Mouse (Mus musculus) testis, postnatal 14 days (tissue): ENCODE measurements around the gene Aldh1l1.

Experiments used
- DNase-seq: peaks from one replicate; pipeline ENCODE4 v3.0.0; 2021; ENCODE audit warnings: low spot score

Aldh1l1 gene

GRCm38 (mm10) chr6:90507443-90507842 is 21.2 kb downstream of the Aldh1l1 start:
- no peak for DNase-seq

DNA sequence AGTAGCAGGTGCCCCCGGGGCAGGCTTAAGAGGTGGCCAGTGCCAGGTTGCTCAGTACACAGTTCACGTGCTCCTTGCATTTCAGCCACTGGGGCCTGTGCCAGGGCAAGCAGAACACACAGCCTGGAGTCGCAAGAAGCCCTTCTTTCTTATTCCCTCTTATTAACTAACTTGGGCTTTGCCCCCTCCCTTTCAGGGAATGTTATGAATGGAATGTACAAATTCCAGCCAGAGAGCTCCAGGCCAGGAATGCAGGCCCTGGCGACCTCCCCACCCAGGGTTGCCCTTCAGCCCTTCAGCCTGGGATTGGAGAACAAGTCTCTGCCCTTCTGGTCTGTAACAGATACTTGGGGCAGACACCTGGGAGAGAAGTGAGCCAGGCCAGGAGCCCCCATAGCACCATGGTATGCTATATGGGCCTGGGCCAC is 22.0 kb downstream of the Aldh1l1 start:
- DNase-seq, result peak; percentile 34

GRCm38 (mm10) chr6:90509085-90509484 is 22.9 kb downstream of the Aldh1l1 start:
- DNase-seq, result peak; percentile 65

DNA sequence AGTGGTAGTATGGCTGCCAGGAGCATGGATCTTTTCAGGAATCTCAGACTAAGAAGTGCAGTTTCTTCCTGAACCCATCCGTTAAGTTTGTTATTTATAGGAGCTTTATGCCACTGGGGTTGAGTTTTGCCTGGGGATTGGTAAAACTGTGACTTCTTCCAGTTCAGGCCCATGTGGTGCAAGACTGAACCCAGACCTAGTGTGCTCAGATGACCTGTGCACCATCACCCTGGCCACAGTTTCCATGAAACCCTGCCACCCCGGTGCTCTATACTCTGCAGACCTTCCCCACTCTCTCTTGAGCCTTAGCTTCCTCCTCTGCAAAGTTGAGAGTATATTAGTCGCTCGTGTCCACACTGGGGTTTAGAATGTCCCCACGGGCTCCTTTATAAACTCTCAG is 26.2 kb downstream of the Aldh1l1 start:
- DNase-seq, result no peak

DNA sequence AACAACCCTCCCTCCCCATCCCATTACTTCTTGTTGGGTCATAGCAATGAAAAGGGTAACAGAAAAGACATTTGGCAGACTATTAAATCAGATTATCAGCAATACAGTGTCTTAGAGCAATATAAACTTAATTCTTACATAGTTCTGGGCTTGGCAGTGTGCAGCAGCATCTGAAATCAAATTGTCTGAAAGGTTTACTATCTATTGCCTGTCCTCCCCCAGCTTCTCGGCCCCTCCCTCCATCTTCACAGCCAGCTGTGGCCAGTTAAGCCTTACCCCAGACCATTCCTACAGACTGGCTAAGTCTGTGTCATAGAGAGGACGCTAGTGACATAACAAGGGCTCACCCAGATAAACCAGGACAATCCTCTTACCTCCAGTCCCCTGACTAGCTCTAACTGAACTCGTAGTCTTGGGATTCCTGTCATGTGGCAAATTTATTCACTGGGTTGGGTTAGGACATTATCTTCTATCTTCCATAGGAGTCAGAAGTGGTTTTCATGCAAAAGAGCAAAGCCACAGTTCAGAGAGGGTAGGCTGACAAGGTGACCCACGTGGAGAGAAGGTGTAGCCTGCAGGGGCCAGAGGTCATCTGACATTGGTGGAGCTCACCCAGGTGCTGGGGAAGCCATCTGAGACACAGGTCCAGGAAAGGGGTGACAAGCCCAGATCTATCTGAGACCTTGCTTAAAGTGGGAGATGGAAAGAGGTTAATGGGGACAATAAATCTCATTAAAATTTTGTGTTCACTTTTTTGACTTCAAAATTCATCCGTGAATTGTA is 27.0 kb downstream of the Aldh1l1 start:
- DNase-seq, result no peak

DNA sequence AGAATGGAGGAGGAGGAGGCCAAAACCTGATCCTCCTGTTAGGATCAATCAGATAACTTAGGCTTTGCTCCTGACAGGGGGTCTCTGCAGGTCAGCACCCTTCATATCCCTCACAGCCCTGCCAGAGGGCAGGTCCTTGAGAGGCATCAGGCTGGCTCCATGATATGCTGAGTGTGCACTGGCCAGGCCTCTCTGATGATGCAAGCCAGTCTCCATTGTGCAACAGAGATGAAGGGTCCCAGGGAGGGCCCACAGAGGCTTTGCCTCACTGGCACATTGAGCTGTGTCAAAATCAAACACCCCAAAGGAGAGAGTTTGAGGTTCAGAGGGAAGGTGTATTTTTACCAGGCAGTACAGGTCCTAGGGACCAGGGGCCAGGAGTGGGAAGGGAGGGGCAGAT is 28.1 kb downstream of the Aldh1l1 start:
- DNase-seq, result no peak

- DNase-seq, result peak; percentile 64
These were observed 28.7 kb downstream of the Aldh1l1 start for GRCm38 (mm10) chr6:90514883-90515405.

DNA sequence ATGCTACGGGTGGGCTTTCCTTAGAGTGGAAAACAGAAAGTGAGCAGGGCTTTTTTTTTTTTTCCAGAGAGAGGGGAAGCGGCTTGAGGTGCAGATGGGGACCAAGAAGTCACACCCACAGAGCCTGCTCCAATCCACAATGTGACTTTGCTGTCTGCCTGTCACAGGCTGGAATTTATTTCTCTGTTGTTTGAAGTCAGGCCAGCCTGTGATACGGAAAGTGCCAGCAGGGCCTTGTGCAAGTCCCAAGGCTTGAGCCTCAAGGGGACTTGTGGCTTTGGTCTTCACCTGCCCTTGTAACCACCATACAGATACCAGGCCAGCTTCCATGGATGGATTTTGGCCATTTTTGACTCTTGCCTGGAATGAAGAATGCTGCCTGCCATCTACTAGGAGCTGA is 32.7 kb downstream of the Aldh1l1 start:
- no peak for DNase-seq

DNA sequence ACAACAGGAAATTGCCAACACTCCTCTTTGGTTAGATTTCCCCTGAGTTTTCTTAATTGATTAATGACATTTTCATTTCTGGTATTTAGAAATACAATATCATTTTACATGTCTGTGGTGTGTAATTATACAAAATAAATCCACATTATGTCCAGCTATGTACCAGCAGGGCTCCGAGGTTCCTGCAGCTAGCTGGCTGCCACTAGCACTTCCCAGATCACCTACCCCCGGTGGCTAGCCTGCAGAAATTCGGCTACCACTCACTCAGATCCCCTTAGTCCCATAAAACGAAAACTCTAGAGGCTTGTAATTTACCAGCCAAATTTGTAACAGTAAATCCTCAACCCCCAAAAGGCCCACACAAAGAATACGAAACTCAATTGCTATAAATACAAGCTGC is 33.1 kb downstream of the Aldh1l1 start:
- no peak for DNase-seq

DNA sequence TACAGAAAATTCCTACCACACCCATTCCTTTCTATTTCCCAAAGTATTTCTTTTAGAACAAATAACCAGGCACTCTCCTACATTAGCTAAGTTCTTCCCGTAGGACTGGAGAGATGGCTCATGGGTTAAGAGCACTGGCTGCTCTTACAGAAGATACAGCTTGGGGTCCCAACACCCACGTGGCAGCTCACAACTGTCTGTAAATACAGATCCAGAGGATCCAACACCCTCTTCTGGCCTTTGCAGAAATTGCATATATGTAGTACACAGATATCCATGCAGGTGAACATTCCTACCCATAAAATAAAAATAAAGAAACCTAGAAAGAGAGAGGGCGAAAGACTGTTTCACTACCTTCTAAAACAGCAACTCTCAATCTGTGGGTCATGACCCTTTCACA is 40.2 kb downstream of the Aldh1l1 start:
- DNase-seq, result no peak

DNA sequence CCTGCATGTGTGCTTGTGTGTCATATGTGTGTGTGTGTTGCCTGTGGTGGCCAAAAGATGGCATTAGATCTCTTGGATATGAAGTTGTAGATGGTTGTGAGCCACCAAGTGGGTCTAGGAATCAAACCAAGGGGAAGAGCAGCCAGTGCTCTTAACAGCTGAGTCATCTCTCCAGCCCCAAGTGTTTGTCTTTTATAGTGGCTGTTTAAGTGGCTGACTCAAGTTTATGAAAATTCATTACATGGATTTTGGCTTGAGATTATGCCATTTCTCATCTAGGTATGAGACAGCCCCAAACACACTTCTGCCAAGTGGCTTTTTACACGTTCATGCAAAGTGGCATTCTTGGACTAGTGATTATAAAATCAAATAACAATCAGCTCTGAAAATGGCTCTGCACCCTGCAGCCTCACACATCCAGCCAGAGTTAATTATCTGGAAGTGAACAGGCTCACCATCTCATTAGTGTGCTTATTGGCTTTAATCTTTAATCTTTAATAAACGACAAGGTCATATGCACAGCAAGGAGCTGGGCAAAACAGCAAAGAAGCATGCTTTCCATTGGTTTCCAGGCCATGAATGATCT is 43.3 kb downstream of the Aldh1l1 start:
- no peak for DNase-seq

- no peak for DNase-seq
These were observed 46.5 kb downstream of the Aldh1l1 start for GRCm38 (mm10) chr6:90532575-90533190.

GRCm38 (mm10) chr6:90533505-90533904 is 47.3 kb downstream of the Aldh1l1 start:
- DNase-seq, result no peak

DNA sequence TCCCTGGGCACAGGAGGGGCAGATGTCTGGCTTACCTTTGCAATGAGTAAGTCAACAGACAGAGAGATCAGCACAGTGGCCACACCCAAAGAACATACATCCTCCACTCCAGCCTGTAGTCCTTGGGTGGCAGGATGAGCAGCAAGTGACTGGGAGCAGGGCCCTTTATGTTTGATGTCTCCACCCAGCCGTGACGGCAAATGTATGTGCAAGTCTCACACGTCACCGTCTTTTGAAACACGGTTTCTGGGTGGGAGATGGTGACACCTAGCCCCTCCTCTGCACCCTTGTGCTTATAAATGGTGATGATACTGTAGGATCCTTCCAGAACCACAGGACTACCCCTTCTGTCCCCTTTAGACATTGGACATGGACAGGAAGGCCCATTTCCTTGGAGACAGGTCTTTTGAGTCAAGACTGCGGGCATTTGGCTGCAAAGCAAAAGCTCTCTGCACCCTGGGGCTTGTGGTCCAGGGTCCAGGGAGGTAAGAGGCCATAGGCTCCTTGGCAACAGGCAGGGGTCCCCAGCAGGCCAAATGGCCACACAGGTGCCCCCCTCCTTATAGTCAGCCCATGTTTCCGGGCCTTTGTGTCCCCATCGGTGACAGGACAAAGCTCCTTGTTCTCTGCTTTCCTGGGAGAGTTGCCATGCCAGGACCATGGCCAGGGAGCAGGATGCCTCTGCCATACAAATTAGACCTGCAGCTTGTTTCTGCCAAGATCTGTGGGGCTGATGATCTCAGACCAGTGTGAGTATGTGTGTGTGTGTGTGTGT is 48.7 kb downstream of the Aldh1l1 start:
- no peak for DNase-seq

DNA sequence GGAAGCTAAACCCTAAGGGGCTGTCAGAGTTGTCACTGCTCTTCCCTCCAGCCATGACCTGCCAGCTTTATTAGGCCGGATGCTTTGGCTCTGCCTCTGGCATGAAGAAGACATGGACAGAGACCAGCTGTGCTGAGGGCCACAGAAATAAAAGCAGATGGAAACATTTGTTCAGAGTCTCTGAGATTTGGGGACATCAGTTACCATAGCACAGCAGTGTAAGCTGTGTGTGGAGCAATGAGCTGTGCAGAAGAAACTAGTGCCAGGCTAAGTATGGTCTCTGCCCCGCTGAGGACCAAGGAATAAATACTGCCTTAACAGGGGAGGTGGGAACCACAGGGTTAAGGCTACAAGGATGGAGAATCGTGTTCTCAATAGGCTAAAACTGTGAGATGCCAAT is 50.6 kb downstream of the Aldh1l1 start:
- no peak for DNase-seq

GRCm38 (mm10) chr6:90537941-90538340 is 51.7 kb downstream of the Aldh1l1 start:
- DNase-seq, result peak; percentile 37

GRCm38 (mm10) chr6:90539271-90539670 is 53.0 kb downstream of the Aldh1l1 start:
- no peak for DNase-seq

- DNase-seq, result no peak
These were observed 54.3 kb downstream of the Aldh1l1 start for GRCm38 (mm10) chr6:90540520-90540919.

DNA sequence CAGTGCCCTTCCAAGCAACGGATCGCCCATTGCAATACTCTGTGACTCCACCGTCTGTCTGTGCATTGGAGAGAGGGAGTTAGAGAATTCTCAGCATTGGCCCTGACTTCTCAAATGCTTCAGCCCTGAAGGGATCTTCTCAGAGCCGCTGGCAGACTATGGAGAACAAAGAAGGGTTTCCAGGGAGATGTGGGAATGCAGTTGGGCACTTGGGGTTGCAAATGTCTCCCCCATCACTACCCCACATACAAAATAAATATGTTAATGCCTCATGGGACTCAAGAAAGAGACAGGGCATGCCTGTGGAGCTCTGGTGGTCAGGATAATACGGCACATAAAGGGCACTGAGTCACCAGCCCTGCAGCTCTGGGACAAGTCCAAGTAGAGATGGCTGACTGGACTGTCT is 55.1 kb downstream of the Aldh1l1 start:
- no peak for DNase-seq

GRCm38 (mm10) chr6:90544433-90544832 is 58.2 kb downstream of the Aldh1l1 start:
- DNase-seq, result no peak

GRCm38 (mm10) chr6:90546274-90546673 is 60.0 kb downstream of the Aldh1l1 start:
- no peak for DNase-seq

DNA sequence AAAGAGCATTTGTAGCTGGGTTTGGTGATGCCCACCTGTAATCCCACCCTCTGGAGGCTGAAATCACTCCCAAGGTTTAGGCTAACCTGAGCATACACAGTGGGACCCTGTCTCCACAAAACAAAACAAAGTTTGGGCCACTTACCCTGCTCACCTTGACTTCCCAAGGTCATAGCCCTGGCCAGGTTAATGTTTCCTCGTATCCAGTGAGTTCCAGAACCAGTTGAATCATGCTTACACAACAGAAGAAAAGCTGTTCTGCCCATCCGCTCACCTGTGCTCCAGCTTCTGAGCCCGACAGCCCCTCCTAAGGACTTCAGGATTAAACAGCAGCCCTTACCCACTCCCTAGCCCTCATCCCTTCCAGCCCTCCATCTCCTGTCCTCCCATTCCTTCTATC is 60.8 kb downstream of the Aldh1l1 start:
- DNase-seq, result no peak
